Mouse (Mus musculus): ENCODE data around the gene Slc39a10. TPM values are rescaled to one million over a fixed set of nuclear protein-coding genes. Genes with fewer than 3 reads are reported as not detected.

Slc39a10 gene
- 0.15 TPM in 1 of 2 replicates, not detected in the other for polyA plus RNA-seq (2012; ENCODE audit: insufficient read depth, low replicate concordance)

DNA sequence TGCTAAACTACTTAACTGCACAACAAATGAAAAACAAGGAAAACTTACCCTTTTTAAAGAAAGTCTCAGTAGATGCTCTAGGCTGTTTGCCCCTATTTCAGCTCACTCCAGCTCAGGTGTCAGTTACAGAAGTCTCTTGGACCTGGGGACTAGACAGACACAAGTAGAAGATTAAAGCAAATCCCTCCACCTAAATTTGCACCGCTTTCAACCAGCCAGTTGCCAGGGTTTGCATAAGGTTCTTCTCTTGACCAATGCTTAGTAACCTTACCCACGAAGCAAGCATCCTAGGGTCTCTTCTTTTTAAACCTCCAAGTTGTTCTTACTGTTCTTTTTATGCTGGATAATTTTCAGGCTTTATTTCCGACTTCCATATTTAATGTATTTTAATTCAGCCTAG is at the start of gene Slc39a10:
TSS of gene Slc39a10 (minus strand) at position 101 of the 400 bp plus-strand sequence.
- TF ChIP-seq FLI1 (IDR thresholded peaks at IDR 0.05; ENCODE audit: low read length) (no peak), GATA1 (IDR thresholded peaks at IDR 0.05; ENCODE audit: borderline replicate concordance, low read length) (no peak)
- H3K27me3 ChIP-seq (replicated peaks), result no peaks in the 10 kb centered on the region
- no peak within 1 kb of the TSS for H3K4me3 ChIP-seq (replicated peaks)
- H3K9me3 ChIP-seq, result no peaks in the 10 kb centered on the region
- no peaks in the 10 kb centered on the region for H3K36me3 ChIP-seq (replicated peaks; ENCODE audit: low read length)
- peaks cover 8% of the 10 kb centered on the region for H3K4me1 ChIP-seq

DNA sequence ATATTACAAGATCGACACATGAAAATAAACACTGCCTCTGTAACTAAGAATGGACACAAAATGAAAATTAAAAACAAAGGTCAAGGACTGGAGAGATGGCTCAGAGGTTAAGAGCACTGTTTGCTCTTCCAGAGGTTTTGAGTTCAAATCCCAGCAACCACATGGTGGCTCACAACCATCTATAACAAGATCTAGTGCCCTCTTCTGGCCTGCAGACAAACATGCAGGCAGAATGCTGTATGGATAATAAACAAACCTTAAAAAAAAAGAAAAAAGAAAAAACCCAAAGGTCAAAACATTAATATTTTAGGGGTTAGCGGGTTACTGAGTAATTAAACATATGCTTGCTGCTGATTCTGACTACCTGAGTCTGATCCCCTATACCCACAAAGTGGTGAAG is 46.6 kb upstream of the Slc39a10 start:
- no peaks in the 10 kb centered on the region for H3K36me3 ChIP-seq (replicated peaks; ENCODE audit: low read length)
- no peak for TF ChIP-seq FLI1 (IDR thresholded peaks at IDR 0.05; ENCODE audit: low read length)

DNA sequence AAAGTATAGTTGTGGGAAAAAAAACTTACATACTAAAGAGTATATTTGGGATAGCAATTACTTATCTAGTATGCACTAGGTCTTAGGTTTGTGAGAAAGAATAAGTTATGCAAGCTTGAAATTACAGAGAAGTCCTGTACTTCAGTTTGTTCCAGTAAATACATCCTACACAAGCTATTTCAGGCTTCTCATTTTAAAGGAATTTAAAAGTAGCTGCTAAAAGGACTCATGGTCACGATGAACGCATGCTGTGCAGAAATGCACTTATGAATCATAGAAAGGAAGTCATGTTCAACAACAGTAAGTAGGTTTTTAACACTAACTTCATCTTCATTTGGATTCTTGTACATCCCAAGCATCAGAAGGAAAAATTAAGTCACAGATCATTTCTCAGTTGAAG is 45.0 kb upstream of the Slc39a10 start:
- Histone ChIP-seq H3K4me1 (no peaks in the 10 kb centered on the region), H3K9me3 (peaks cover 7% of the 10 kb centered on the region), H3K36me3 (replicated peaks; ENCODE audit: low read length) (no peaks in the 10 kb centered on the region), H3K4me3 (replicated peaks) (no peak overlapping the region), H3K27me3 (replicated peaks) (no peaks in the 10 kb centered on the region)
- no peak for TF ChIP-seq GATA1 (IDR thresholded peaks at IDR 0.05; ENCODE audit: borderline replicate concordance, low read length)
- TF ChIP-seq FLI1 (IDR thresholded peaks at IDR 0.05; ENCODE audit: low read length), result no peak

More for the DNA sequence above, 46.6 kb upstream of the Slc39a10 start:
- Histone ChIP-seq H3K27me3 (replicated peaks) (no peaks in the 10 kb centered on the region), H3K4me3 (replicated peaks) (no peak overlapping the region), H3K9me3 (peaks cover 7% of the 10 kb centered on the region), H3K4me1 (no peaks in the 10 kb centered on the region)

DNA sequence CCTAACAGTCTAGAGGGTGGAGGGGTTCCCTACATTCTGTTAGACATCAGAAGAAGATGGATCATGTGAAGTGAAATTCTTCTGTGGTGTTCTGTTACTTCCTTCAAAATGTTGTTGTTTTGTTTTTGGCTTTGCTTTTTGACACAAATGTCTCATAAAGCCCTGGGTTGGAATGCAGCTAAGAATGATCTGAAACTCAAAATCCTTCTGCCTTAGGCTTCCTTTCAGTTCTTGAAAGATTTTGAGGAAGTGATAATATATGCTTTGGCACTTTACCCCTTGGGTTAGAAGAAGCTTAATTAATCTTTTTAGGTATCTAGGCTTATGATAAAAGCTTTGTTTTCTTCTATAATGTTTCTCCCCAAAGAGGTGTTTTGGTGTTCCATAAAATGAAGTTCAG is 34.5 kb upstream of the Slc39a10 start:
- no peak for TF ChIP-seq FLI1 (IDR thresholded peaks at IDR 0.05; ENCODE audit: low read length)
- TF ChIP-seq GATA1 (IDR thresholded peaks at IDR 0.05; ENCODE audit: borderline replicate concordance, low read length), result no peak
- H3K36me3 ChIP-seq (replicated peaks; ENCODE audit: low read length), result no peaks in the 10 kb centered on the region
- no peaks in the 10 kb centered on the region for H3K27me3 ChIP-seq (replicated peaks)
- no peaks in the 10 kb centered on the region for H3K9me3 ChIP-seq
- H3K4me3 ChIP-seq (replicated peaks), result no peak overlapping the region
- H3K4me1 ChIP-seq, result no peaks in the 10 kb centered on the region

DNA sequence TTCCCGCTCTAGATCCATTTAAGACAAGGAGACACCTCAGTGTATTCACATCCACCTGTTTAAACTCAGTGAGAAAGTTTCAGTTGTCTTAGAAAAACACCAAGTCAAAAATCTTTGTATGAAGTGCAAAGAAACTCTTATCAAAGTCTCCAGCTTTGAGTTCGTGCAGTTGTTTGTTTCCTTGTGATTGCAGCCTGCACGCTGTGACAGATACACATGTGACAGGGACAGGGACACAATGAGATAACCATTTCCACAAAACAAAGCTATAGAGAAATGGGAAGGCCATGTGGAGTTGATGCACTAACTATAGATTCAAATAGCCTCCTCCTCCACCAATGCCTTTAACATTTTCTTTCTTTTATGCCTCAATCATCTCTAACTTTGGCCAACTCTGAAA is 33.6 kb upstream of the Slc39a10 start:
- Histone ChIP-seq H3K4me3 (replicated peaks) (no peak overlapping the region), H3K9me3 (no peaks in the 10 kb centered on the region), H3K27me3 (replicated peaks) (no peaks in the 10 kb centered on the region), H3K4me1 (no peaks in the 10 kb centered on the region), H3K36me3 (replicated peaks; ENCODE audit: low read length) (no peaks in the 10 kb centered on the region)
- no peak for TF ChIP-seq FLI1 (IDR thresholded peaks at IDR 0.05; ENCODE audit: low read length)
- TF ChIP-seq GATA1 (IDR thresholded peaks at IDR 0.05; ENCODE audit: borderline replicate concordance, low read length), result no peak

DNA sequence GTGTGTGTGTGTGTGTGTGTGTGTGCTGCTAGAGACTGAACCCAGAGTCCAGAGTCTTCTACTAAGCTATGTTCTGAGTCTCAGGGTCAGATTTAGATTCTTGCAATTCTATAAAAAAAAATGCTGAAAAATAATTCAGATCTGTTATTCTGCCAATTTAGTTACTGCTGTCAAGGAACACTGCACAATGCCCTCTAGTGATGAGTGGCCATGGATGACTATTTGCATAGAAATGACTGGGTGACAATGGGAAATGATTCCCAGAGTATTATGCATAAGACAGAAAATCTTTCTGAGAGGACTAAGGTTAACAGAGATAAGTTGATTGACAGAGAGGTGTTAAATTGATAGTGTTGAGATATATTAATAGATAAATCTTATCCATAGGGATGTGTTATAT is 32.3 kb upstream of the Slc39a10 start:
- TF ChIP-seq GATA1 (IDR thresholded peaks at IDR 0.05; ENCODE audit: borderline replicate concordance, low read length), result no peak
- TF ChIP-seq FLI1 (IDR thresholded peaks at IDR 0.05; ENCODE audit: low read length), result no peak
- Histone ChIP-seq H3K36me3 (replicated peaks; ENCODE audit: low read length) (no peaks in the 10 kb centered on the region), H3K27me3 (replicated peaks) (no peaks in the 10 kb centered on the region), H3K9me3 (no peaks in the 10 kb centered on the region), H3K4me1 (no peaks in the 10 kb centered on the region), H3K4me3 (replicated peaks) (no peak overlapping the region)

DNA sequence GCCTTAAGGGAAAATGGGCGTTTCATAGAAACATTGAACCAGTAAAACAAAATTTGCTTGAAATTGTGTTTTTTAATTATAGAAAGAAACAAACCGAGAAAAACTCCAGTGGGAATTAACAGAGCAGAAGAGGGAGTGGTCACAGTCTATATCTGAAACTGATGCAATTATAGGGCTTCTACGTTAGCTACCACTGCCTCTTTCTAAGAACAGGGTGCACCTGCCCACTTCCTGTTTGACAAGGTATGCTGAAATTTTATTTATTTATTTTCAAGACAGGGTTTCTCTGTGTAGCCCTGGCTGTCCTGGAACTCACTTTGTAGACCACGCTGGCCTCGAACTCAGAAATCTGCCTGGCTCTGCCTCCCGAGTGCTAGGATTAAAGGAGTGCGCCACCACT is 30.3 kb upstream of the Slc39a10 start:
- no peaks in the 10 kb centered on the region for H3K36me3 ChIP-seq (replicated peaks; ENCODE audit: low read length)
- no peaks in the 10 kb centered on the region for H3K4me1 ChIP-seq
- H3K27me3 ChIP-seq (replicated peaks), result no peaks in the 10 kb centered on the region
- no peak for TF ChIP-seq FLI1 (IDR thresholded peaks at IDR 0.05; ENCODE audit: low read length)
- H3K9me3 ChIP-seq, result no peaks in the 10 kb centered on the region
- H3K4me3 ChIP-seq (replicated peaks), result no peak overlapping the region

DNA sequence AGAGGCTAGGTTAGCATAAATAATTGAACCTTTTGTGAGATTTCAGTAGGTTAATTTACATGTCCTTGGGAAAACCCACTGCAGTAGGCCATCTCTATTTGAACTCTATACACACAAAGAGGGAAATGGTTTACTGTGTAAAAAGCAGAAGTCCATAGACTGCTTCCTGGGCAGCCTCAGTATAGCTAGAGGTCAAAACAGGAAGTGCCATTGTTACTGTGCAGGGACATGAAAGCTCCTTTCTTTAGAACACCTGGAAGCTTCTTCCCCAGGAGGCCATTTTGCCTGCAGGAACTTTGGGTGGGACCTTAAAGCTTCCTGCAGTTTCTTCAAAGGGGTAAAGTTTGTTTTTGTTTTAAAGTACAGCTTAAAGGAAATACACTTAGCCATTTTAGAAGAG is 29.0 kb upstream of the Slc39a10 start:
- H3K36me3 ChIP-seq (replicated peaks; ENCODE audit: low read length), result no peaks in the 10 kb centered on the region
- TF ChIP-seq GATA1 (IDR thresholded peaks at IDR 0.05; ENCODE audit: borderline replicate concordance, low read length) (no peak), FLI1 (IDR thresholded peaks at IDR 0.05; ENCODE audit: low read length) (no peak)
- H3K4me3 ChIP-seq (replicated peaks), result no peak overlapping the region
- H3K9me3 ChIP-seq, result no peaks in the 10 kb centered on the region
- H3K27me3 ChIP-seq (replicated peaks), result no peaks in the 10 kb centered on the region
- H3K4me1 ChIP-seq, result no peaks in the 10 kb centered on the region

DNA sequence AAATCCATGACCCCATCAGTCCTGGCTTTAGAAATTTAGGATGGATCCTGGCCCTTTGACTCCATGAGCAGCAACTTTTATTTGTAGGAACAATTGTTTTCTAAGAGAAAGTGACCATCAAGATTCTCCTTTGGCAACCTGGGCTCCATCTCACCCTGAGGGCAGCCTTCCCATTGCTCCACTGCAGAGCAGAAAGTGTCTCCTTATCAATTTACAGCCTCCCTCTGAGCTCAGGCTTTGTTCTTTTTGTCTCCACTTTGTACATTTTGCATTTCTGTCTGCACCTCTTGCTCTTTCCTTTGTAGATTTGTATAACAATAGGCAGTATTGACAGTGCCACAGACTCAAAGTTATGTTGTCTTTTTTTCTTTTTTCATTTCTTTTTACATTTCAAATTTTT is 23.6 kb upstream of the Slc39a10 start:
- H3K9me3 ChIP-seq, result peaks cover 4% of the 10 kb centered on the region
- no peak overlapping the region for H3K4me3 ChIP-seq (replicated peaks)
- H3K4me1 ChIP-seq, result no peaks in the 10 kb centered on the region
- TF ChIP-seq GATA1 (IDR thresholded peaks at IDR 0.05; ENCODE audit: borderline replicate concordance, low read length) (no peak), FLI1 (IDR thresholded peaks at IDR 0.05; ENCODE audit: low read length) (no peak)
- no peaks in the 10 kb centered on the region for H3K27me3 ChIP-seq (replicated peaks)
- H3K36me3 ChIP-seq (replicated peaks; ENCODE audit: low read length), result no peaks in the 10 kb centered on the region

DNA sequence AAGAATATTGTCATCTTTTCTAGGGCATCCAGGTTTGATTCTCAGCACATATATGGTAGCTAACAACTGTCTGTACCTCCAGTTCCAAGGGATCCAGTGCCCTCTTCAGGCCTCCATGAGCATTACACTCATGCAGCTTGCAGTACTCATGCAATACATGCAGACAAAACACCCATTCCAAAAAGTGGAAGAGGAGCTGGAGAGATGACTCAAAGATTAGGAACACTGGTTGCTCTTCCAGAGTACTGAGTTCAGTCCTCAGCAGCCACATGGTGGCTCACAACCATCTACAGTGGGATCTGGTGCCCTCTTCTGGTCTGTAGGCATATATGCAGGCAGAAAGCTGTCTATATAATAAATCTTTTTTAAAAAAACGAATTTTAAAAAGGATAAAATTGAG is 21.7 kb upstream of the Slc39a10 start:
- peaks cover 4% of the 10 kb centered on the region for H3K9me3 ChIP-seq
- no peak overlapping the region for H3K4me3 ChIP-seq (replicated peaks)
- TF ChIP-seq FLI1 (IDR thresholded peaks at IDR 0.05; ENCODE audit: low read length) (no peak), GATA1 (IDR thresholded peaks at IDR 0.05; ENCODE audit: borderline replicate concordance, low read length) (no peak)
- no peaks in the 10 kb centered on the region for H3K4me1 ChIP-seq
- no peaks in the 10 kb centered on the region for H3K27me3 ChIP-seq (replicated peaks)
- H3K36me3 ChIP-seq (replicated peaks; ENCODE audit: low read length), result no peaks in the 10 kb centered on the region

DNA sequence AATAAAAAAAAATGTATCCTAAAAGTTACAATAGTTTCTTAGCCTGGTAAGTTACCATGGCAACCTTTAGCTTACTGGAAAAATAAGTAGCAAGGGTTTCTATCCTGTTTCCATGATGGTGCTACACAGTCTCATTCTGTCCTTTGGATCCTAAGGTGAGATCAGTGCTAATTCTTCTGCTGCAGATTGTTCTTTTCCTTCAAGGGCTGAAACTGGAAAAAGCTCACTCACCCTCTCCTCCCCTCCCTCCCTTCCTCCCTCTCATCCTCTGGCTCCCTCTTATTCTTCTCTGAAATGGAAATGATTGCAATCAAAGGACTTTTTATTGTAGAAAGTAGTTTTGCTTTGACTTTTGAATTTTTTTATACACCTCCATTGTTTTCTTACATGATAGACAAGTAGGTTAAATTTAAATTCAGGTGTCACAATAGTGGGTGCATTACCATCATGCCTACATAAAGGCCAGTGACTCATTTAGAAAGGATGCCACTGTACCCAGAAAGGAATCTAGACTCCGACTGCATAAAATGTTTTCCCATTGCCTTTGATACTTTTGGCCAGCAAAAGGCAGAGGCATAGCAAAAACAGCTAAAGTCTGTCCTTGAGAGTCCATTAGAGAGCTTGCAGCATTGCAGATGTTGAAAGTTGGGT is 20.0 kb upstream of the Slc39a10 start:
- no peaks in the 10 kb centered on the region for H3K36me3 ChIP-seq (replicated peaks; ENCODE audit: low read length)
- no peak overlapping the region for H3K4me3 ChIP-seq (replicated peaks)
- TF ChIP-seq GATA1 (IDR thresholded peaks at IDR 0.05; ENCODE audit: borderline replicate concordance, low read length), result no peak
- no peak for TF ChIP-seq FLI1 (IDR thresholded peaks at IDR 0.05; ENCODE audit: low read length)
- H3K4me1 ChIP-seq, result no peaks in the 10 kb centered on the region
- no peaks in the 10 kb centered on the region for H3K27me3 ChIP-seq (replicated peaks)
- peaks cover 4% of the 10 kb centered on the region for H3K9me3 ChIP-seq
